Mouse (Mus musculus) hindbrain, embryonic 16.5 days (tissue): Measurements from ENCODE around the gene Ankrd50. TPM values are rescaled to one million over a fixed set of nuclear protein-coding genes. Genes with fewer than 3 reads are reported as not detected.

Source experiments
- ATAC-seq: fragments of 200-750 bp; cut with Nextera tagmentation; 2 replicates; pipeline ENCODE4 v1.8.0; 2017; ENCODE audit warnings: moderate TSS enrichment, moderate library complexity
- H3K27ac ChIP-seq: fragments of 300-500 bp; sonication (generic); 2 replicates; pipeline ENCODE4 v1.5.1; 2014; ENCODE audit warnings: low read depth, mild to moderate bottlenecking, control low read depth, low read length, moderate library complexity
- H3K27me3 ChIP-seq: fragments of 300-500 bp; sonication (generic); replicated peaks from 2 replicates; pipeline ENCODE4 v1.6.1; 2014; ENCODE audit warnings: low read length; ENCODE audit not compliant: control insufficient read depth, insufficient read depth
- H3K36me3 ChIP-seq: fragments of 300-500 bp; sonication (generic); 2 replicates; pipeline ENCODE4 v1.6.1; 2014; ENCODE audit warnings: mild to moderate bottlenecking, low read length, moderate library complexity, mixed read lengths; ENCODE audit not compliant: control insufficient read depth, insufficient read depth
- H3K4me1 ChIP-seq: fragments of 300-500 bp; sonication (generic); 2 replicates; pipeline ENCODE4 v1.6.1; 2014; ENCODE audit warnings: low read depth, low read length; ENCODE audit not compliant: control insufficient read depth, insufficient read depth
- H3K4me2 ChIP-seq: fragments of 300-500 bp; sonication (generic); 2 replicates; pipeline ENCODE4 v1.6.1; 2014; ENCODE audit warnings: mild to moderate bottlenecking, low read length, control low read depth, moderate library complexity
- H3K4me3 ChIP-seq: fragments of 300-500 bp; sonication (generic); 2 replicates; pipeline ENCODE4 v1.5.1; 2014; ENCODE audit warnings: mild to moderate bottlenecking, low read length, control low read depth, moderate library complexity
- H3K9ac ChIP-seq: fragments of 300-500 bp; sonication (generic); 2 replicates; pipeline ENCODE4 v1.6.1; 2014; ENCODE audit warnings: low read depth, mild to moderate bottlenecking, control low read depth, low read length, moderate library complexity
- H3K9me3 ChIP-seq: fragments of 300-500 bp; sonication (generic); 2 replicates; pipeline ENCODE4 v1.6.1; 2014; ENCODE audit warnings: mild to moderate bottlenecking, low read length, moderate library complexity; ENCODE audit not compliant: control insufficient read depth
- WGBS: fragments of 180-500 bp; shearing (Covaris S2); extraction: QIAGEN DNeasy Blood & Tissue Kit; methylation state at CpG from one replicate; pipeline ENCODE4 v1.1.7; 2014; 5-methylcytosine and 5-hydroxymethylcytosine counted together
- polyA plus RNA-seq: library from polyadenylated mRNA; unstranded; fragments of >200 nt; fragmentation: Nextera tagmentation; extraction: Ambion mirVana; gene quantifications from 2 replicates; pipeline ENCODE4 v1.2.1, GENCODE M21; 2015

The Ankrd50 gene
- 13.5 and 18.4 TPM in 2 replicates for polyA plus RNA-seq

DNA sequence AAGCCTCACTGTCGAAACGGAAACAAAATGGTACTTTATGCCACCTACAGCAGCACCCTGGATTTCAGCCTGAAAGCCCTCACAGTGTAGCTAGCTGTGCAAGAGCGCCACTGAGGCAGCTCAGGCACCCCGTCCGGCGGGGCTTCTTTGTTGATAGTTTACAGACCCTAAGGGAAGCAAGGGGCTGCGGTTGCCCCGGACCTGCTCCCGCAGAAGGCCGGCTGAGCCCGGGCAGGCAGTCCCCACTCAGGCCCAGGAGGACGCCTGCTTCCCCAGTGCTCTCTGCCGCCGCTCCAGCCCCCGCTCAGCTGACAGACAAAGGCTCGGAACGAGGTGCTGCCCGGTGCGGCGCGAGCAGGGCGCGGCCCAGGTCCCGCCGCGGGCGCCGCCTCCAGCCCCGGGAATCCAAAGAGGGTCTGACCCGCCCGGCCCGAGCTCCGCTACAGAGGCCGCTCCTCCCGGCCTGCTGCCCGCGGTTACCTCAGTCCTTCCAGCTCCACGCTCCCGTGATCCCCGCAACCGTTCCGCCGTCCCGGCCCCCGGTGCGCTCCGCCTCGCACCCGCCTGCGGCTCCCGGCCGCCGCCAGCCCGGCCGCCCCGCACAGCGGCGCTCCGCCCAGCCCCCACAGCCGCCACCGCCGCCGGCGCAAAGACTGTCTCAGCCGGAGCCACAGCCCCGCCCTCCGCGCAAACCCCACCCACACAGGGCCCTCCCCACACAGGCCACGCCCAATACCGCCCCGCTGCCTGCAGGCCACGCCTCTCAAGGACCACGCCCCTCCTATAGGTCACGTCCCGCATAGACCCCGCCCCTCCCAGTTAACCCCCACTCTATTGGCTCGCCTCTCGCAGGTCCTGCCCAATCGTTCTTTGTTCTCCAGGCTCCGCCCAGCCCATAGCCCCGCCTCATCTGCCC is at the start of gene Ankrd50:
Gene Ankrd50, minus strand, starts transcription at position 654 of the 916 bp plus-strand sequence.
- ATAC-seq: peak; percentile 99
- H3K27me3 ChIP-seq: no peaks in the 10 kb centered on the region
- WGBS: under 1% methylated on average over 38 of the region's 81 CpGs

GRCm38 (mm10) chr3:38534245-38534644 is 49.6 kb upstream of the Ankrd50 start:
- H3K4me2 ChIP-seq: no peak overlapping the region
- H3K4me1 ChIP-seq: no peaks in the 10 kb centered on the region
- no peaks in the 10 kb centered on the region for H3K36me3 ChIP-seq
- H3K27me3 ChIP-seq: no peaks in the 10 kb centered on the region
- no peak overlapping the region for H3K9ac ChIP-seq
- ATAC-seq: no peak
- H3K27ac ChIP-seq: no peak overlapping the region
- 71% methylated on average over 6 of the region's 6 CpGs for WGBS
- no peak overlapping the region for H3K4me3 ChIP-seq
- H3K9me3 ChIP-seq: 0 out of 2 replicates have a peak, but pooled peaks cover 2% of the 10 kb centered on the region

More for the DNA sequence above, at the start of gene Ankrd50:
- no peaks in the 10 kb centered on the region; the same call in 1 of the 2 replicates for H3K36me3 ChIP-seq
- H3K27ac ChIP-seq: peak within 1 kb of the TSS; percentile 94
- H3K9ac ChIP-seq: peak within 1 kb of the TSS; percentile 96
- H3K4me2 ChIP-seq: peak within 1 kb of the TSS; percentile 92
- H3K9me3 ChIP-seq: no peaks in the 10 kb centered on the region
- peaks cover 29% of the 10 kb centered on the region for H3K4me1 ChIP-seq
- H3K4me3 ChIP-seq: peak within 1 kb of the TSS; percentile 96

DNA sequence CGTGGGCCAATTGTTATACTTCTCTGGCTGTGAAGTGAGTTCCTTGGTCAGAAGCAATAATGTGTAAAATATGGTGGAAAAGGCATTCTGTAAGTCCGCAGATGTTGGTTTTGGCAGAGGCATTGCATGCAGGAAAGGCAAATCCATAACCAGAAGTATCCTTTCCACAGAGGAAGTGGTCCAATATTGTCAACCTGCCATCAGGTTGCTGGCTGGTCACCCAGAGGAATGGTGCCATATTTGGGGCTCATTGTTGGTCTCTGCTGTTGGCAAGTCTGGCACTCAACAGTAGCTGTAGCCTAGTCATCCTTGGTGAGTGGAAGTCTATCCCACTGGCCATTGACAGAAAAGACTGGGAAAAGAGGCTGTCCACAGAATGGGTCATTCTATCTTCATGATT is 35.8 kb upstream of the Ankrd50 start:
- no peaks in the 10 kb centered on the region for H3K4me1 ChIP-seq
- 70% methylated on average over 2 of the region's 2 CpGs for WGBS
- no peak for ATAC-seq
- H3K4me3 ChIP-seq: no peak overlapping the region
- H3K9me3 ChIP-seq: no peaks in the 10 kb centered on the region
- H3K27me3 ChIP-seq: no peaks in the 10 kb centered on the region
- no peak overlapping the region for H3K9ac ChIP-seq
- no peak overlapping the region for H3K4me2 ChIP-seq
- H3K27ac ChIP-seq: no peak overlapping the region
- H3K36me3 ChIP-seq: no peaks in the 10 kb centered on the region

DNA sequence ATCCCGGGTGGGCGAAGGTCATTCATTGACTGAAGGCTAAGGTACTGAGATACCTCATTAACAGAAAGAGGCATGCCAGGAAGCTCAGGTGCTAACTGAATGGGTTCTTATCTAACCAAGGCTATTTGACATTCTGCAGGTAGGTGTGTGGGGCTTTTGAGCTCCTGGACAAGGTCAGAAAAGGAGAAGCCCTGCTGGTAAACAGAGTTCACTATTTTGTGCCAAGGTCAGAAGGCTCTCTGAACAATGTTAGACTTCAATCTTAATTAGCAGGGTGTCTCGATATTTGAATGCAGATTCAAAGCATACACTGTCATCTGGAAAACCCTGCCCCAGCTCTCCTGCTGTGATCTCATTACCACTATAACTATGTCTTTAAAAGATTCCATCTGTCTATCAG is 35.3 kb upstream of the Ankrd50 start:
- no peak overlapping the region for H3K27ac ChIP-seq
- ATAC-seq: no peak
- no peak overlapping the region for H3K9ac ChIP-seq
- no peak overlapping the region for H3K4me3 ChIP-seq
- no peaks in the 10 kb centered on the region for H3K27me3 ChIP-seq
- H3K36me3 ChIP-seq: no peaks in the 10 kb centered on the region
- 75% methylated on average over 3 of the region's 3 CpGs for WGBS
- no peaks in the 10 kb centered on the region for H3K4me1 ChIP-seq
- no peaks in the 10 kb centered on the region for H3K9me3 ChIP-seq
- H3K4me2 ChIP-seq: no peak overlapping the region

DNA sequence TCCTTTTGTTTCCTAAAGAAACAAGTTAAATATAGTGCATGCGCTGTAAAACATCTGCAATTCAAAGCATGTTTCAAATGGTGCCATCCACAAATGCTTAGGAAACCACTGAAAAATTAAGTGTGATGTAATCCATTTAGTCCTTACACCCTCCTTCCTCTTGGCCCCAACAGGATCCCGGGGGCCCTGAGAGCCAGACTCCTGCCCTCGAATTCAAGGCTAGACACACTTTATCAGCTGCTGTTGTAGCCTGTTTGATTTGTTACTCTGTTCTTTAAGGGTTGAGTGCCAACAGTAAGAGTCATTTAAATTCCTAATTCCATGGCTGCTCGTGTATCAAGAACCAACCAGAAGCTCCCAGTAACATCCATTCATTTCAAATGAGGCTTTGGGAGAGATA is 19.0 kb upstream of the Ankrd50 start:
- no peak overlapping the region for H3K9ac ChIP-seq
- H3K9me3 ChIP-seq: no peaks in the 10 kb centered on the region
- H3K27ac ChIP-seq: no peak overlapping the region
- H3K4me1 ChIP-seq: no peaks in the 10 kb centered on the region
- 83% methylated on average over 4 of the region's 4 CpGs for WGBS
- H3K4me2 ChIP-seq: no peak overlapping the region
- ATAC-seq: no peak
- no peak overlapping the region for H3K4me3 ChIP-seq
- H3K36me3 ChIP-seq: no peaks in the 10 kb centered on the region
- H3K27me3 ChIP-seq: no peaks in the 10 kb centered on the region

- 0 out of 2 replicates have a peak, but pooled peaks have one; percentile 24 for ATAC-seq
- Histone ChIP-seq H3K27me3 (no peaks in the 10 kb centered on the region), H3K4me2 (no peak overlapping the region), H3K9me3 (no peaks in the 10 kb centered on the region), H3K4me3 (no peak overlapping the region), H3K36me3 (no peaks in the 10 kb centered on the region), H3K9ac (no peak overlapping the region), H3K27ac (no peak overlapping the region), H3K4me1 (no peaks in the 10 kb centered on the region)
- WGBS: 46% methylated on average over 5 of the region's 5 CpGs
Measured at GRCm38 (mm10) chr3:38502156-38502555, 17.5 kb upstream of the Ankrd50 start.

- Histone ChIP-seq H3K27me3 (no peaks in the 10 kb centered on the region), H3K9me3 (no peaks in the 10 kb centered on the region), H3K9ac (no peak overlapping the region), H3K27ac (no peak overlapping the region), H3K4me2 (no peak overlapping the region), H3K4me1 (no peaks in the 10 kb centered on the region), H3K36me3 (no peaks in the 10 kb centered on the region), H3K4me3 (no peak overlapping the region)
- WGBS: 93% methylated on average over 2 of the region's 2 CpGs
- ATAC-seq: peak; percentile 17; the same call in 1 of the 2 replicates
Measured at GRCm38 (mm10) chr3:38501739-38502138, 17.1 kb upstream of the Ankrd50 start.

- Histone ChIP-seq H3K4me1 (no peaks in the 10 kb centered on the region), H3K27ac (no peak overlapping the region), H3K36me3 (no peaks in the 10 kb centered on the region), H3K27me3 (no peaks in the 10 kb centered on the region), H3K4me3 (no peak overlapping the region), H3K9me3 (no peaks in the 10 kb centered on the region), H3K9ac (no peak overlapping the region), H3K4me2 (no peak overlapping the region)
- 47% methylated on average over 5 of the region's 5 CpGs for WGBS
- peak; percentile 9; the same call in 1 of the 2 replicates for ATAC-seq
Measured at GRCm38 (mm10) chr3:38501316-38501715, 16.7 kb upstream of the Ankrd50 start.

DNA sequence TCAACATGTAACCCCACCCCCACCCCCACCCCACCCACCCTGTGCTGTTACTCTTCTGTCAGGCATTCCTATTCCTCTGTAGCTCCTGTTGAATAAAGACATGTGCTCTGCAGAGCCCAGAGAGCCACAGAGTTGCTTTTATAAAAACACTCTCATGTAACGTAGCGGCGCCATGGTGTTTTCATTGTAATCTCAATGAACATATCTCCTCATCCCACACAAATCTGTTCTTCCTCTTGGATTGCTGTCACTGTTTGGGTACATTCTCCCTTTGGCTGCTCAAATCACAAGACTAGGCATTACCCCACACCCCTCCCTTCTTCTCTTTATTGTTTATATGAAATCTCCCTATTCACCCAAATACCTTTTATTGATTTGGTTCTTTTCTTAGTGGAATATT is 13.9 kb upstream of the Ankrd50 start:
- ATAC-seq: no peak
- Histone ChIP-seq H3K27ac (no peak overlapping the region), H3K36me3 (no peaks in the 10 kb centered on the region), H3K4me3 (no peak overlapping the region), H3K4me2 (no peak overlapping the region), H3K9me3 (no peaks in the 10 kb centered on the region), H3K4me1 (no peaks in the 10 kb centered on the region), H3K27me3 (no peaks in the 10 kb centered on the region), H3K9ac (no peak overlapping the region)
- WGBS: 96% methylated on average over 3 of the region's 3 CpGs
